Mouse (Mus musculus) neural tube, embryonic 15.5 days (tissue): ENCODE measurements around the gene Snai3. TPM values are rescaled to one million over a fixed set of nuclear protein-coding genes. Genes with fewer than 3 reads are reported as not detected.

Experiments
- ATAC-seq: fragments of 200-750 bp; cut with Nextera tagmentation; 2 replicates; pipeline ENCODE4 v1.8.0; 2017; ENCODE audit warnings: mild to moderate bottlenecking, moderate TSS enrichment, moderate library complexity; ENCODE audit not compliant: low FRiP score
- H3K27ac ChIP-seq: fragments of 300-500 bp; sonication (generic); replicated peaks from 2 replicates; pipeline ENCODE4 v1.5.1; 2015; ENCODE audit warnings: mild to moderate bottlenecking, inconsistent platforms
- H3K27me3 ChIP-seq: fragments of 300-500 bp; sonication (generic); replicated peaks from 2 replicates; pipeline ENCODE4 v1.6.1; 2015; ENCODE audit warnings: inconsistent platforms
- H3K36me3 ChIP-seq: fragments of 300-500 bp; sonication (generic); 2 replicates; pipeline ENCODE4 v1.6.1; 2015; ENCODE audit warnings: inconsistent platforms
- H3K4me1 ChIP-seq: fragments of 300-500 bp; sonication (generic); 2 replicates; pipeline ENCODE4 v1.6.1; 2015; ENCODE audit warnings: inconsistent platforms
- H3K4me2 ChIP-seq: fragments of 300-500 bp; sonication (generic); 2 replicates; pipeline ENCODE4 v1.6.1; 2015; ENCODE audit warnings: inconsistent platforms, mild to moderate bottlenecking, moderate library complexity
- H3K4me3 ChIP-seq: fragments of 300-500 bp; sonication (generic); replicated peaks from 2 replicates; pipeline ENCODE4 v1.5.1; 2015; ENCODE audit warnings: mild to moderate bottlenecking, inconsistent platforms
- H3K9ac ChIP-seq: fragments of 300-500 bp; sonication (generic); replicated peaks from 2 replicates; pipeline ENCODE4 v1.6.1; 2015; ENCODE audit warnings: mild to moderate bottlenecking, inconsistent platforms
- H3K9me3 ChIP-seq: fragments of 300-500 bp; sonication (generic); replicated peaks from 2 replicates; pipeline ENCODE4 v1.6.1; 2016; ENCODE audit warnings: inconsistent platforms
- WGBS: fragments of 180-500 bp; shearing (Covaris S2); methylation state at CpG from one replicate; pipeline ENCODE4 v1.1.7; 2015; ENCODE audit warnings: mixed read lengths; 5-methylcytosine and 5-hydroxymethylcytosine counted together
- polyA plus RNA-seq: library from polyadenylated mRNA; unstranded; fragments of >200 nt; fragmentation: Nextera tagmentation; extraction: Ambion mirVana; gene quantifications from 2 replicates; pipeline ENCODE4 v1.2.1, GENCODE M21; 2015

The Snai3 gene
- polyA plus RNA-seq, 1 experiment from 2014 or later, result 0.12 TPM

GRCm38 (mm10) chr8:122427607-122428006, 32.9 kb downstream of the Snai3 start:
- Histone ChIP-seq H3K9me3 (no peaks in the 10 kb centered on the region), H3K27ac (no peak overlapping the region), H3K36me3 (no peaks in the 10 kb centered on the region), H3K4me2 (no peak overlapping the region), H3K27me3 (no peaks in the 10 kb centered on the region), H3K4me3 (no peak overlapping the region), H3K9ac (no peak overlapping the region), H3K4me1 (peaks cover 9% of the 10 kb centered on the region)
- ATAC-seq, result no peak
- WGBS, result 93% methylated on average over 7 of the region's 7 CpGs

GRCm38 (mm10) chr8:122426145-122426544, 34.4 kb downstream of the Snai3 start:
- H3K9me3 ChIP-seq, result no peaks in the 10 kb centered on the region
- WGBS, result 81% methylated on average over 9 of the region's 9 CpGs
- no peak overlapping the region for H3K9ac ChIP-seq
- no peaks in the 10 kb centered on the region for H3K36me3 ChIP-seq
- no peak overlapping the region for H3K27ac ChIP-seq
- no peaks in the 10 kb centered on the region for H3K4me1 ChIP-seq
- no peak overlapping the region for H3K4me3 ChIP-seq
- no peak for ATAC-seq
- no peak overlapping the region for H3K4me2 ChIP-seq
- no peaks in the 10 kb centered on the region for H3K27me3 ChIP-seq

- no peak overlapping the region for H3K9ac ChIP-seq
- no peak overlapping the region for H3K27ac ChIP-seq
- H3K9me3 ChIP-seq, result no peaks in the 10 kb centered on the region
- WGBS, result 63% methylated on average over 5 of the region's 5 CpGs
- no peak overlapping the region for H3K4me2 ChIP-seq
- no peak for ATAC-seq
- 0 out of 2 replicates have a peak, but pooled peaks cover 3% of the 10 kb centered on the region for H3K36me3 ChIP-seq
- H3K4me3 ChIP-seq, result no peak overlapping the region
- H3K27me3 ChIP-seq, result no peaks in the 10 kb centered on the region
- H3K4me1 ChIP-seq, result no peaks in the 10 kb centered on the region
Measured at GRCm38 (mm10) chr8:122423659-122424058, 36.9 kb downstream of the Snai3 start.

- Histone ChIP-seq H3K9me3 (no peaks in the 10 kb centered on the region), H3K36me3 (0 out of 2 replicates have a peak, but pooled peaks cover 7% of the 10 kb centered on the region), H3K27ac (no peak overlapping the region), H3K4me1 (no peaks in the 10 kb centered on the region), H3K27me3 (no peaks in the 10 kb centered on the region), H3K4me3 (no peak overlapping the region), H3K9ac (no peak overlapping the region), H3K4me2 (no peak overlapping the region)
- WGBS, result 89% methylated on average over 24 of the region's 24 CpGs
- ATAC-seq, result no peak
Measured at GRCm38 (mm10) chr8:122423217-122423616, 37.3 kb downstream of the Snai3 start.

- no peaks in the 10 kb centered on the region for H3K27me3 ChIP-seq
- no peaks in the 10 kb centered on the region for H3K4me1 ChIP-seq
- H3K4me2 ChIP-seq, result no peak within 1 kb of the TSS
- ATAC-seq, result no peak
- H3K9ac ChIP-seq, result no peak within 1 kb of the TSS
- WGBS, result 87% methylated on average over 14 of the region's 14 CpGs
- no peaks in the 10 kb centered on the region for H3K9me3 ChIP-seq
- H3K36me3 ChIP-seq, result peaks cover 21% of the 10 kb centered on the region
- H3K4me3 ChIP-seq, result no peak within 1 kb of the TSS
- no peak within 1 kb of the TSS for H3K27ac ChIP-seq
Measured at GRCm38 (mm10) chr8:122421376-122422070, 39.0 kb downstream of the Snai3 start, which contains the start of gene Il17c. Gene Il17c (plus strand): TSS chr8:122422020.

- H3K27ac ChIP-seq, result no peak overlapping the region
- no peaks in the 10 kb centered on the region for H3K27me3 ChIP-seq
- WGBS, result 65% methylated on average over 9 of the region's 9 CpGs
- H3K9me3 ChIP-seq, result no peaks in the 10 kb centered on the region
- no peak overlapping the region for H3K4me3 ChIP-seq
- no peaks in the 10 kb centered on the region for H3K4me1 ChIP-seq
- no peak overlapping the region for H3K4me2 ChIP-seq
- no peak for ATAC-seq
- H3K9ac ChIP-seq, result no peak overlapping the region
- H3K36me3 ChIP-seq, result peaks cover 36% of the 10 kb centered on the region
Measured at GRCm38 (mm10) chr8:122419881-122420555, 40.5 kb downstream of the Snai3 start.

- WGBS, result 93% methylated on average over 6 of the region's 6 CpGs
- H3K9ac ChIP-seq, result no peak overlapping the region
- no peaks in the 10 kb centered on the region for H3K9me3 ChIP-seq
- H3K36me3 ChIP-seq, result peaks cover 81% of the 10 kb centered on the region
- H3K27me3 ChIP-seq, result no peaks in the 10 kb centered on the region
- H3K4me1 ChIP-seq, result no peaks in the 10 kb centered on the region
- H3K4me3 ChIP-seq, result no peak overlapping the region
- ATAC-seq, result no peak
- no peak overlapping the region for H3K27ac ChIP-seq
- H3K4me2 ChIP-seq, result no peak overlapping the region
Measured at GRCm38 (mm10) chr8:122415554-122415953, 45.0 kb downstream of the Snai3 start.

GRCm38 (mm10) chr8:122414311-122414710, 46.2 kb downstream of the Snai3 start:
- WGBS, result 85% methylated on average over 9 of the region's 9 CpGs
- no peak overlapping the region for H3K9ac ChIP-seq
- no peaks in the 10 kb centered on the region for H3K27me3 ChIP-seq
- no peak overlapping the region for H3K4me3 ChIP-seq
- no peak for ATAC-seq
- no peak overlapping the region for H3K27ac ChIP-seq
- H3K36me3 ChIP-seq, result peaks cover 93% of the 10 kb centered on the region
- H3K4me2 ChIP-seq, result no peak overlapping the region
- H3K9me3 ChIP-seq, result no peaks in the 10 kb centered on the region
- no peaks in the 10 kb centered on the region for H3K4me1 ChIP-seq

- Histone ChIP-seq H3K4me2 (no peak overlapping the region), H3K36me3 (peaks cover 97% of the 10 kb centered on the region), H3K4me1 (no peaks in the 10 kb centered on the region), H3K27ac (no peak overlapping the region), H3K9me3 (no peaks in the 10 kb centered on the region), H3K27me3 (no peaks in the 10 kb centered on the region), H3K9ac (no peak overlapping the region), H3K4me3 (no peak overlapping the region)
- ATAC-seq, result no peak
- 97% methylated on average over 7 of the region's 7 CpGs for whole genome bisulfite sequencing
Measured at GRCm38 (mm10) chr8:122407678-122408077, 52.9 kb downstream of the Snai3 start.

GRCm38 (mm10) chr8:122405146-122405805, 55.3 kb downstream of the Snai3 start:
- no peak overlapping the region for H3K4me2 ChIP-seq
- no peak for ATAC-seq
- H3K9me3 ChIP-seq, result no peaks in the 10 kb centered on the region
- WGBS, result 93% methylated on average over 9 of the region's 9 CpGs
- H3K4me3 ChIP-seq, result no peak overlapping the region
- H3K27ac ChIP-seq, result no peak overlapping the region
- no peaks in the 10 kb centered on the region for H3K4me1 ChIP-seq
- no peak overlapping the region for H3K9ac ChIP-seq
- no peaks in the 10 kb centered on the region for H3K27me3 ChIP-seq
- peaks cover 97% of the 10 kb centered on the region for H3K36me3 ChIP-seq
